Mouse (Mus musculus): ENCODE results near the gene Pmvk. TPM values are rescaled to one million over a fixed set of nuclear protein-coding genes. Genes with fewer than 3 reads are reported as not detected.
"Not testable (repeated sequence)": the region's sequence is repeated elsewhere in the genome, so short reads cannot be mapped to it uniquely, and the experiment has no call there.

Pmvk gene
- total and polyA plus RNA-seq, 2 experiments from 2014 or later: 65.4 to 120 TPM

- Histone ChIP-seq H3K27ac (no peak overlapping the region), H3K27me3 (ENCODE audit: insufficient read depth, low read length) (no peaks in the 10 kb centered on the region), H3K36me3 (ENCODE audit: insufficient read depth, low read length) (0 out of 2 replicates have a peak, but pooled peaks cover 8% of the 10 kb centered on the region), H3K9ac (replicated peaks; ENCODE audit: low read length) (no peak overlapping the region), H3K4me2 (ENCODE audit: low read depth, low read length) (no peak overlapping the region), H3K9me3 (ENCODE audit: low read length) (no peaks in the 10 kb centered on the region), H3K4me1 (ENCODE audit: insufficient read depth, low read length) (peaks cover 8% of the 10 kb centered on the region), H3K4me3 (ENCODE audit: low read length) (no peak overlapping the region)
- no peak for DNase-seq (ENCODE audit: low spot score)
- ATAC-seq: no peak
- TF ChIP-seq CTCF (IDR thresholded peaks at IDR 0.05; ENCODE audit: low read depth): no peak
- WGBS: 92% methylated on average over 4 of the region's 4 CpGs
Observed at GRCm38 (mm10) chr3:89425876-89426275, 28.5 kb upstream of the Pmvk start.

- H3K9ac ChIP-seq (replicated peaks; ENCODE audit: low read length); H3K4me2 ChIP-seq (ENCODE audit: low read depth, low read length); H3K27ac ChIP-seq; H3K9me3 ChIP-seq (ENCODE audit: low read length); H3K4me1 ChIP-seq (ENCODE audit: insufficient read depth, low read length); H3K4me3 ChIP-seq (ENCODE audit: low read length); DNase-seq (ENCODE audit: low spot score); ATAC-seq; H3K27me3 ChIP-seq (ENCODE audit: insufficient read depth, low read length): not testable (repeated sequence)
- WGBS: 91% methylated on average over 7 of the region's 7 CpGs
- peaks cover 25% of the 10 kb centered on the region; the same call in 1 of the 2 replicates for H3K36me3 ChIP-seq (ENCODE audit: insufficient read depth, low read length)
Observed at GRCm38 (mm10) chr3:89429021-89429420, 25.3 kb upstream of the Pmvk start.

- ATAC-seq (peak; percentile 99), DNase-seq (ENCODE audit: low spot score) (peak; percentile 97)
- H3K9me3 ChIP-seq (ENCODE audit: low read length): no peaks in the 10 kb centered on the region
- H3K27ac ChIP-seq: peak within 1 kb of the TSS; percentile 90
- H3K4me3 ChIP-seq (ENCODE audit: low read length): peak within 1 kb of the TSS; percentile 80
- peaks cover 36% of the 10 kb centered on the region for H3K36me3 ChIP-seq (ENCODE audit: insufficient read depth, low read length)
- TF ChIP-seq CTCF (IDR thresholded peaks at IDR 0.05; ENCODE audit: low read depth): no peak
- H3K4me2 ChIP-seq (ENCODE audit: low read depth, low read length): peak within 1 kb of the TSS; percentile 82
- H3K9ac ChIP-seq (replicated peaks; ENCODE audit: low read length): peak within 1 kb of the TSS; percentile 96
- no peaks in the 10 kb centered on the region for H3K27me3 ChIP-seq (ENCODE audit: insufficient read depth, low read length)
- WGBS: 2% methylated on average over 67 of the region's 68 CpGs
- H3K4me1 ChIP-seq (ENCODE audit: insufficient read depth, low read length): peaks cover 9% of the 10 kb centered on the region
Observed at GRCm38 (mm10) chr3:89430171-89431159, 23.9 kb upstream of the Pmvk start, which contains the start of gene Pygo2. Pygo2 (plus strand) TSS chr3:89430214.

- ATAC-seq (no peak), DNase-seq (ENCODE audit: low spot score) (no peak)
- Histone ChIP-seq H3K9me3 (ENCODE audit: low read length) (no peaks in the 10 kb centered on the region), H3K4me3 (ENCODE audit: low read length) (no peak overlapping the region), H3K36me3 (ENCODE audit: insufficient read depth, low read length) (peaks cover 28% of the 10 kb centered on the region), H3K9ac (replicated peaks; ENCODE audit: low read length) (no peak overlapping the region), H3K27ac (no peak overlapping the region), H3K4me1 (ENCODE audit: insufficient read depth, low read length) (peaks cover 15% of the 10 kb centered on the region), H3K4me2 (ENCODE audit: low read depth, low read length) (no peak overlapping the region), H3K27me3 (ENCODE audit: insufficient read depth, low read length) (no peaks in the 10 kb centered on the region)
- WGBS: 89% methylated on average over 8 of the region's 8 CpGs
- TF ChIP-seq CTCF (IDR thresholded peaks at IDR 0.05; ENCODE audit: low read depth): no peak
Observed at GRCm38 (mm10) chr3:89432606-89433005, 21.7 kb upstream of the Pmvk start.

- no peaks in the 10 kb centered on the region for H3K9me3 ChIP-seq (ENCODE audit: low read length)
- no peak for TF ChIP-seq CTCF (IDR thresholded peaks at IDR 0.05; ENCODE audit: low read depth)
- H3K27ac ChIP-seq: no peak overlapping the region
- H3K9ac ChIP-seq (replicated peaks; ENCODE audit: low read length): no peak overlapping the region
- WGBS: 77% methylated on average over 11 of the region's 11 CpGs
- peaks cover 15% of the 10 kb centered on the region for H3K4me1 ChIP-seq (ENCODE audit: insufficient read depth, low read length)
- no peaks in the 10 kb centered on the region for H3K27me3 ChIP-seq (ENCODE audit: insufficient read depth, low read length)
- no peak for DNase-seq (ENCODE audit: low spot score)
- H3K36me3 ChIP-seq (ENCODE audit: insufficient read depth, low read length): peaks cover 28% of the 10 kb centered on the region
- no peak overlapping the region for H3K4me2 ChIP-seq (ENCODE audit: low read depth, low read length)
- H3K4me3 ChIP-seq (ENCODE audit: low read length): no peak overlapping the region
- ATAC-seq: no peak
Observed at GRCm38 (mm10) chr3:89434532-89434931, 19.8 kb upstream of the Pmvk start.

GRCm38 (mm10) chr3:89435041-89435440 lies 19.3 kb upstream of the Pmvk start:
- no peaks in the 10 kb centered on the region for H3K27me3 ChIP-seq (ENCODE audit: insufficient read depth, low read length)
- H3K4me3 ChIP-seq (ENCODE audit: low read length): no peak overlapping the region
- TF ChIP-seq CTCF (IDR thresholded peaks at IDR 0.05; ENCODE audit: low read depth): no peak
- no peak overlapping the region for H3K4me2 ChIP-seq (ENCODE audit: low read depth, low read length)
- peaks cover 28% of the 10 kb centered on the region for H3K36me3 ChIP-seq (ENCODE audit: insufficient read depth, low read length)
- no peaks in the 10 kb centered on the region for H3K9me3 ChIP-seq (ENCODE audit: low read length)
- no peak overlapping the region; the same call in 1 of the 2 replicates for H3K27ac ChIP-seq
- 57% methylated on average over 7 of the region's 7 CpGs for WGBS
- no peak overlapping the region for H3K9ac ChIP-seq (replicated peaks; ENCODE audit: low read length)
- ATAC-seq (no peak), DNase-seq (ENCODE audit: low spot score) (no peak)
- peaks cover 15% of the 10 kb centered on the region for H3K4me1 ChIP-seq (ENCODE audit: insufficient read depth, low read length)

All from hindbrain, postnatal 0 days (tissue).